Mouse (Mus musculus) kidney, postnatal 14 days (tissue): ENCODE results near the gene Olfr513.

Experiments
- DNase-seq: peaks from one replicate; pipeline ENCODE4 v3.0.0; 2022; ENCODE audit warnings: mixed read lengths

Olfr513 gene

DNA sequence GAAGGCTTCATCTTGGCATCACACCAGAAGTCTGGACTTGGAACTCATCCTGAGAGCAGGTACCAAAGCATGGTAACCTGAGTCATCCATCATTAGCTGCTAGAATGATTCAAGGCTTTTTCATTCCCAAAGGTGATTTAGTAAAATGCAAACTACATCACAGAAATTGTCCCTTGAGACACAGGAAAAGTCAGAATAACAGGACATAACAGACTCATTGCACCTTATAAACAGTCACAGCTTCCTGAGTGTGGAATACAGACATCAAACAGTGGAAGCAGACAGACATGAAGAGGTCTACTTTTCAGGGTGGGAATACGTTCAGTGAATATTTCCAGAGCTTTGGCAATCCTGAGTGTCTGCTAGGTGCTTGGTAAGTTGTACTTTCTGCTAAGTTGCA is at the start of gene Olfr513:
TSS of gene Olfr513 (plus strand) at position 301 of the 400 bp plus-strand sequence.
- DNase-seq: no peak

GRCm38 (mm10) chr7:108713020-108713419 is 37.8 kb upstream of the Olfr513 start, which contains the start of gene Olfr512:
Olfr512 (plus strand) TSS chr7:108713320.
- no peak for DNase-seq

DNA sequence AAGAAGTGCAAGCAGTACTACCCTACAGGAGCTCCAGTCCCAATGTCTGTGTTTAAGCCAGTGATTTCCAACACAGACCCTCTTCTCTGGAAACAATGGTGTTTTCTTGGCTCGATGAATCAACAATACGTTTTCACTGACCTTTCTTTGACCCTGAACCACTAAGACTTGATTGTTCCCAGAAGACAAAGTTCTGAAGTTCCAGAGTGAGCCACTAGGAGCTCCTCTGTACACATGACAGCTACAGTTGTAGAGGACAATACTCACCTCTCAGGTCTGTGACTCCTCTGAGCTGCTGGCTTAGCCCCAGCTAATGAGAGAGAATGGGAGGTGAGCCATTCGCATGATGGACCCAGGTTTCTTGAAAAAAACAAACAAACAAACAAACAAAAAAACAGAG is 9.6 kb downstream of the Olfr513 start:
- no peak for DNase-seq

- no peak for DNase-seq
These were observed 46.6 kb downstream of the Olfr513 start for GRCm38 (mm10) chr7:108797205-108797933.
